Mouse (Mus musculus) limb, embryonic 15.5 days (tissue): ENCODE measurements around the gene Nol8. TPM values are rescaled to one million over a fixed set of nuclear protein-coding genes. Genes with fewer than 3 reads are reported as not detected.

ENCODE experiments used
- ATAC-seq: fragments of 200-750 bp; cut with Nextera tagmentation; 2 replicates; pipeline ENCODE4 v1.8.0; 2017; ENCODE audit warnings: low read depth, moderate TSS enrichment; ENCODE audit not compliant: insufficient number of reproducible peaks, low FRiP score, low TSS enrichment
- H3K27ac ChIP-seq: fragments of 300-500 bp; sonication (generic); 2 replicates; pipeline ENCODE4 v1.5.1; 2015; ENCODE audit warnings: moderate library complexity, mild to moderate bottlenecking, inconsistent platforms
- H3K27me3 ChIP-seq: fragments of 300-500 bp; sonication (generic); 2 replicates; pipeline ENCODE4 v1.6.1; 2015; ENCODE audit warnings: inconsistent platforms
- H3K36me3 ChIP-seq: fragments of 300-500 bp; sonication (generic); 2 replicates; pipeline ENCODE4 v1.6.1; 2015; ENCODE audit warnings: inconsistent platforms
- H3K4me1 ChIP-seq: fragments of 300-500 bp; sonication (generic); 2 replicates; pipeline ENCODE4 v1.6.1; 2015; ENCODE audit warnings: inconsistent platforms
- H3K4me2 ChIP-seq: fragments of 300-500 bp; sonication (generic); 2 replicates; pipeline ENCODE4 v1.6.1; 2015; ENCODE audit warnings: mild to moderate bottlenecking, inconsistent platforms
- H3K4me3 ChIP-seq: fragments of 300-500 bp; sonication (generic); 2 replicates; pipeline ENCODE4 v1.5.1; 2015; ENCODE audit warnings: mild to moderate bottlenecking, inconsistent platforms
- H3K9ac ChIP-seq: fragments of 300-500 bp; sonication (generic); 2 replicates; pipeline ENCODE4 v1.6.1; 2015; ENCODE audit warnings: inconsistent platforms
- H3K9me3 ChIP-seq: fragments of 300-500 bp; sonication (generic); 2 replicates; pipeline ENCODE4 v1.6.1; 2016; ENCODE audit warnings: inconsistent platforms
- WGBS: fragments of 180-500 bp; shearing (Covaris S2); methylation state at CpG from one replicate; pipeline ENCODE4 v1.1.7; 2015; 5-methylcytosine and 5-hydroxymethylcytosine counted together
- polyA plus RNA-seq: library from polyadenylated mRNA; unstranded; fragments of >200 nt; fragmentation: Nextera tagmentation; extraction: Ambion mirVana; gene quantifications from 2 replicates; pipeline ENCODE4 v1.2.1, GENCODE M21; 2015

The Nol8 gene
- polyA plus RNA-seq, 1 experiment from 2014 or later: 14.6 TPM

GRCm38 (mm10) chr13:49643669-49644362 lies 9.1 kb upstream of the Nol8 start:
- H3K27me3 ChIP-seq: no peaks in the 10 kb centered on the region
- H3K4me2 ChIP-seq: no peak overlapping the region
- H3K4me1 ChIP-seq: 0 out of 2 replicates have a peak, but pooled peaks cover 3% of the 10 kb centered on the region
- H3K27ac ChIP-seq: no peak overlapping the region
- no peak overlapping the region for H3K9ac ChIP-seq
- H3K4me3 ChIP-seq: no peak overlapping the region
- H3K36me3 ChIP-seq: no peaks in the 10 kb centered on the region
- ATAC-seq: no peak
- no peaks in the 10 kb centered on the region for H3K9me3 ChIP-seq

GRCm38 (mm10) chr13:49644731-49645529 lies 7.9 kb upstream of the Nol8 start:
- Histone ChIP-seq H3K36me3 (no peaks in the 10 kb centered on the region), H3K4me1 (0 out of 2 replicates have a peak, but pooled peaks cover 3% of the 10 kb centered on the region), H3K9me3 (no peaks in the 10 kb centered on the region), H3K4me2 (no peak overlapping the region), H3K27me3 (no peaks in the 10 kb centered on the region), H3K4me3 (no peak overlapping the region), H3K9ac (no peak overlapping the region), H3K27ac (no peak overlapping the region)
- ATAC-seq: no peak
- WGBS: 69% methylated on average over 2 of the region's 2 CpGs

DNA sequence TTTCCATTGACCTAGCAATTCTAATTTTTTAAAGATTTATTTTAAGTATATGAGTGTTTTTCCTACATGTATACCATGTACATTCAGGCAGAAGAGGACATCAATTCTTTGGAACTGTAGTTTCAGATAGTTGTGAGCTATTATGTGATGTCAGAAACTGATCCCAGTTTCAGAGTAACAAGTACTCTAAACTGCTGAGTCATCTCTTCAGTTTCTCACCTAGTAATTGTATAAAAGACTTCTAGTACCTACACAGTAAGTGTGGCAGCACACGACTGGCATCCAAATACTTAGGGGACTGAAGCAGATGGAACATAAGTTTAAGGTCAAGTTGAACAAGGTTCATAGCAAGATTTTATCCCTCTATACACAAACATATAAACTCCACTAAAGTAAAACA lies 6.9 kb upstream of the Nol8 start:
- Histone ChIP-seq H3K9me3 (no peaks in the 10 kb centered on the region), H3K9ac (no peak overlapping the region), H3K4me3 (no peak overlapping the region), H3K27ac (no peak overlapping the region), H3K27me3 (no peaks in the 10 kb centered on the region), H3K36me3 (no peaks in the 10 kb centered on the region), H3K4me1 (0 out of 2 replicates have a peak, but pooled peaks cover 3% of the 10 kb centered on the region), H3K4me2 (no peak overlapping the region)
- no peak for ATAC-seq
- WGBS: 66% methylated on average over 1 of the region's 1 CpGs

DNA sequence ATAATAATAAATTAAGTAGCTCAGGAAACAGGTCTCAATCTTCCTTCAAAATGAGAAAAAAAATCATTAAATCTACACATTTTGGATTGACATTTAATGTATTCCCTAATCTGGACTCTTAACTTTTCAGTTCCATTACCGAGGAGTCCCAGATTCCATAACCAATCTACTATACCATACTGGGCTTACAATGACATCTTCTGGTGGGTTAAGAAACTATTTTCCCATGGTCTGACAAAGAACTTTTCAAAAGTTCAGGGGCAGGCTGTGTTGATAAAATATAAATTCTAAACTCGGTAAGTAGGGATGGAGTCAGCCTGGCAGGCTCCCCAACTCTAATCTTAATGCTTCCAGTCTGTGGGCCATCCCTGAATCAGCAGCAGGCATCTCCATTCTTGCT lies 1.7 kb upstream of the Nol8 start:
- H3K4me1 ChIP-seq: peaks cover 22% of the 10 kb centered on the region
- H3K36me3 ChIP-seq: no peaks in the 10 kb centered on the region
- no peak overlapping the region for H3K9ac ChIP-seq
- H3K27ac ChIP-seq: no peak overlapping the region
- H3K27me3 ChIP-seq: no peaks in the 10 kb centered on the region
- WGBS: 24% methylated on average over 2 of the region's 2 CpGs
- ATAC-seq: no peak
- H3K9me3 ChIP-seq: no peaks in the 10 kb centered on the region
- no peak overlapping the region for H3K4me3 ChIP-seq
- peak overlapping the region; percentile 89; the same call in 1 of the 2 replicates for H3K4me2 ChIP-seq

GRCm38 (mm10) chr13:49651781-49652351 lies 1.0 kb upstream of the Nol8 start:
- 2% methylated on average over 4 of the region's 4 CpGs for WGBS
- no peaks in the 10 kb centered on the region for H3K9me3 ChIP-seq
- H3K27me3 ChIP-seq: no peaks in the 10 kb centered on the region

DNA sequence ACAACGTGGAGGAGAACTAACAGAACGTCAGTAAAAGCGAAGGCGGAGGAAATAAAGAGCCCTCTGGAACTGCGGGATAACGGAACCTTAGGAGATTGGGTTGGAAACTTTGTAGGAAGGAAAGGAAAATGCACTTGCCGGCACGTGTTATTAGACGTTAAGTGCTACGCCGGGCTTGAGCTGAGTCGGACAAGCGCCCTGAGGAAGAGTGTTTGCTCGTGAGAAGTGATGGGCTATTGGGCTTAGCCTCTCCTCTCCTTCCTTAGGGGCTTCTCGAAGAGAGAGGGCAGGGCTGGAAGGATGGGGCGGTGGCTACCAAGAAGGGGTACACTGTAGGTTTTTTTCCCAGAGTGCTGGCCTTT lies 283 bp downstream of the Nol8 start:
- Histone ChIP-seq H3K36me3 (peaks cover 4% of the 10 kb centered on the region; the same call in 1 of the 2 replicates), H3K4me1 (peaks cover 22% of the 10 kb centered on the region), H3K4me2 (peak overlapping the region; percentile 76), H3K27me3 (no peaks in the 10 kb centered on the region), H3K9ac (peak overlapping the region; percentile 50), H3K27ac (peak overlapping the region; percentile 81), H3K9me3 (no peaks in the 10 kb centered on the region), H3K4me3 (peak overlapping the region; percentile 70)
- peak; percentile 66; the same call in 1 of the 2 replicates for ATAC-seq
- WGBS: 0% methylated on average over 16 of the region's 16 CpGs

More at GRCm38 (mm10) chr13:49651781-49652351, 1.0 kb upstream of the Nol8 start:
- Histone ChIP-seq H3K4me3 (peak overlapping the region; percentile 70), H3K4me1 (peaks cover 22% of the 10 kb centered on the region), H3K27ac (no peak overlapping the region), H3K9ac (peak overlapping the region; percentile 31), H3K4me2 (peak overlapping the region; percentile 89), H3K36me3 (peaks cover 1% of the 10 kb centered on the region; the same call in 1 of the 2 replicates)
- ATAC-seq: no peak

GRCm38 (mm10) chr13:49677793-49678192 lies 24.9 kb downstream of the Nol8 start:
- Histone ChIP-seq H3K4me1 (peaks cover 7% of the 10 kb centered on the region; the same call in 1 of the 2 replicates), H3K9ac (no peak overlapping the region), H3K27ac (no peak overlapping the region), H3K4me2 (no peak overlapping the region), H3K9me3 (no peaks in the 10 kb centered on the region), H3K27me3 (no peaks in the 10 kb centered on the region), H3K36me3 (peaks cover 39% of the 10 kb centered on the region), H3K4me3 (no peak overlapping the region)
- no peak for ATAC-seq
- WGBS: 87% methylated on average over 2 of the region's 2 CpGs

- H3K9me3 ChIP-seq: no peaks in the 10 kb centered on the region
- H3K4me3 ChIP-seq: peak within 1 kb of the TSS; percentile 64
- peak within 1 kb of the TSS; percentile 77 for H3K4me2 ChIP-seq
- peaks cover 22% of the 10 kb centered on the region for H3K4me1 ChIP-seq
- no peaks in the 10 kb centered on the region for H3K27me3 ChIP-seq
- peak within 1 kb of the TSS; percentile 63 for H3K9ac ChIP-seq
- WGBS: 5% methylated on average over 26 of the region's 26 CpGs
- peak within 1 kb of the TSS; percentile 81 for H3K27ac ChIP-seq
- ATAC-seq: peak; percentile 100
- H3K36me3 ChIP-seq: peaks cover 19% of the 10 kb centered on the region
Measured at GRCm38 (mm10) chr13:49681351-49682232, 28.7 kb downstream of the Nol8 start, which contains the start of gene Iars. Iars (plus strand) TSS chr13:49682100.

- Histone ChIP-seq H3K27ac (peak overlapping the region; percentile 81), H3K27me3 (no peaks in the 10 kb centered on the region), H3K36me3 (peaks cover 17% of the 10 kb centered on the region), H3K4me1 (peaks cover 22% of the 10 kb centered on the region), H3K4me3 (peak overlapping the region; percentile 64), H3K4me2 (peak overlapping the region; percentile 77), H3K9ac (peak overlapping the region; percentile 63), H3K9me3 (no peaks in the 10 kb centered on the region)
- peak; percentile 57; the same call in 1 of the 2 replicates for ATAC-seq
- WGBS: under 1% methylated on average over 20 of the region's 20 CpGs
Measured at GRCm38 (mm10) chr13:49682233-49682846, 29.5 kb downstream of the Nol8 start.

DNA sequence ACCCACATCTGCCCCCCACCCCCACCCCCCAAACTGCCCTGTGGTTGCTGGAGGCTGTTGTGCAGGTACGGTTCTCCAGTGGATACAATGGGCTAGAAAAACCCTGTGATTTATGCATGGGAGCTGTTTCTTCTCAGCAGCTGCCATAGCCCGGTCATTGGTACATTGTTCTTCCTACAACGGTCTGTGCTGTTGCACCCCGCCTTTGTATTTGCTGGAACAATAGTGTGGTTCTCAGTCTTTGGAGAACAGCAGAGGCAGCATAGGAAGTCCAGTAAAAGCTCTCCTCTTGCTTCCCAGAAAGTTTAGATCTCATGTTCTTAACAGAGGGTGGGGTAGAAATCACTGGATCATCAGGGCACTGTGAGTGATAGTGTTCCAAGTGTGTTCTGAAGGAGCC lies 31.4 kb downstream of the Nol8 start:
- Histone ChIP-seq H3K36me3 (peaks cover 23% of the 10 kb centered on the region), H3K27ac (no peak overlapping the region), H3K9me3 (no peaks in the 10 kb centered on the region), H3K27me3 (no peaks in the 10 kb centered on the region), H3K9ac (no peak overlapping the region), H3K4me3 (no peak overlapping the region), H3K4me2 (no peak overlapping the region), H3K4me1 (peaks cover 22% of the 10 kb centered on the region)
- no peak for ATAC-seq
- WGBS: 80% methylated on average over 4 of the region's 4 CpGs

DNA sequence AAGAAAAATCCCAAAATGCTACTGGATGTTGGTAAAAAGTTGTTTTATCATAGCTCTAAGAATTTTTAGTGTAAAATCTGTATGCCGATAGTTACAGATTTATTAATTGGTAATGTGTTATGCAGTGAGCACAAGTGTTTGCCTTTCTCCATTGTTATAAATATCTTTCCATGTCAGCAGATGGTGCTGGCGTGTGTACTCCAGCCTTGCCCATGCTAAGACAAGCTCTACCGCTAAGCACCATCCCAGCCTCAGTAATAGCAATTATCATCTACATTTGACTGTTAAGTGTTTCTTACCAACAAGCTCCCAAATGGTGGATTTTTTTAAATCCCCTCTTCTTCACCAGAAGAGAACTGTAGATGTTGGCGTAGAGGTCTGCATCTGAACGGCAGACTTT lies 38.2 kb downstream of the Nol8 start:
- no peak for ATAC-seq
- Histone ChIP-seq H3K9ac (no peak overlapping the region), H3K27me3 (no peaks in the 10 kb centered on the region), H3K27ac (no peak overlapping the region), H3K4me2 (no peak overlapping the region), H3K9me3 (no peaks in the 10 kb centered on the region), H3K36me3 (peaks cover 60% of the 10 kb centered on the region), H3K4me3 (no peak overlapping the region), H3K4me1 (no peaks in the 10 kb centered on the region)
- WGBS: 98% methylated on average over 5 of the region's 5 CpGs
